Mouse (Mus musculus): ENCODE results near the gene Tmcc3.
A peak's percentile ranks its signal among the peaks of the same experiment; 100 is the strongest.

Gene Tmcc3

GRCm38 (mm10) chr10:94477366-94478225, 165.8 kb downstream of the Tmcc3 start:
- DNase-seq = no peak

GRCm38 (mm10) chr10:94479646-94480045, 167.9 kb downstream of the Tmcc3 start:
- no peak for DNase-seq

- DNase-seq = no peak
These were observed 168.8 kb downstream of the Tmcc3 start for GRCm38 (mm10) chr10:94480380-94481101.

- no peak for DNase-seq
These were observed 169.9 kb downstream of the Tmcc3 start for GRCm38 (mm10) chr10:94481613-94482012.

GRCm38 (mm10) chr10:94486179-94486578, 174.4 kb downstream of the Tmcc3 start:
- DNase-seq = no peak

- DNase-seq = no peak
These were observed 177.8 kb downstream of the Tmcc3 start for GRCm38 (mm10) chr10:94489509-94489908.

- DNase-seq = no peak
These were observed 179.3 kb downstream of the Tmcc3 start for GRCm38 (mm10) chr10:94491006-94491405.

- DNase-seq = no peak
These were observed 182.7 kb downstream of the Tmcc3 start for GRCm38 (mm10) chr10:94494403-94494846.

GRCm38 (mm10) chr10:94495496-94496235, 183.9 kb downstream of the Tmcc3 start:
- no peak for DNase-seq

- DNase-seq = no peak
These were observed 185.2 kb downstream of the Tmcc3 start for GRCm38 (mm10) chr10:94496826-94497440.

GRCm38 (mm10) chr10:94500210-94500876, 188.6 kb downstream of the Tmcc3 start:
- DNase-seq = no peak

GRCm38 (mm10) chr10:94500877-94501273, 189.1 kb downstream of the Tmcc3 start:
- DNase-seq = no peak

- no peak for DNase-seq
These were observed 190.0 kb downstream of the Tmcc3 start for GRCm38 (mm10) chr10:94501796-94502195.

- no peak for DNase-seq
These were observed 193.6 kb downstream of the Tmcc3 start for GRCm38 (mm10) chr10:94505248-94505772.

- DNase-seq = no peak
These were observed 197.1 kb downstream of the Tmcc3 start for GRCm38 (mm10) chr10:94508863-94509262.

GRCm38 (mm10) chr10:94512771-94513170, 201.0 kb downstream of the Tmcc3 start:
- no peak for DNase-seq

GRCm38 (mm10) chr10:94514091-94514505, 202.3 kb downstream of the Tmcc3 start:
- DNase-seq = no peak

- peak; percentile 92 for DNase-seq
These were observed 202.9 kb downstream of the Tmcc3 start for GRCm38 (mm10) chr10:94514506-94515178.

GRCm38 (mm10) chr10:94515179-94515545, 203.4 kb downstream of the Tmcc3 start:
- peak; percentile 84 for DNase-seq

- no peak for DNase-seq
These were observed 203.8 kb downstream of the Tmcc3 start for GRCm38 (mm10) chr10:94515583-94515982.

GRCm38 (mm10) chr10:94519887-94520286, 208.1 kb downstream of the Tmcc3 start:
- peak; percentile 38 for DNase-seq

Data from thymus, postnatal 4 days (tissue).